Mouse (Mus musculus) naive thymus-derived CD4-positive, alpha-beta T cell, adult 2 months (primary cell): ENCODE data around the gene Trpm8.

Experiments used
- DNase-seq: peaks from one replicate; pipeline ENCODE4 v3.0.0-alpha.2; 2011; ENCODE audit warnings: low read depth

Trpm8 gene

GRCm38 (mm10) chr1:88284946-88285320, 7.5 kb downstream of the Trpm8 start:
- peak; percentile 55 for DNase-seq

GRCm38 (mm10) chr1:88285652-88286051, 8.2 kb downstream of the Trpm8 start:
- DNase-seq = no peak

- no peak for DNase-seq
These were observed 8.8 kb downstream of the Trpm8 start for GRCm38 (mm10) chr1:88286136-88286845.

GRCm38 (mm10) chr1:88286887-88287696, 9.6 kb downstream of the Trpm8 start:
- DNase-seq = no peak

GRCm38 (mm10) chr1:88287697-88287980, 10.2 kb downstream of the Trpm8 start:
- DNase-seq = peak; percentile 80

- no peak for DNase-seq
These were observed 10.8 kb downstream of the Trpm8 start for GRCm38 (mm10) chr1:88288056-88288788.

GRCm38 (mm10) chr1:88288789-88289127, 11.3 kb downstream of the Trpm8 start:
- no peak for DNase-seq

- DNase-seq = no peak
These were observed 11.7 kb downstream of the Trpm8 start for GRCm38 (mm10) chr1:88289152-88289551.

GRCm38 (mm10) chr1:88289917-88290316, 12.5 kb downstream of the Trpm8 start:
- peak; percentile 76 for DNase-seq

- no peak for DNase-seq
These were observed 13.1 kb downstream of the Trpm8 start for GRCm38 (mm10) chr1:88290511-88290910.

GRCm38 (mm10) chr1:88291409-88292005, 14.0 kb downstream of the Trpm8 start:
- DNase-seq = peak; percentile 7

GRCm38 (mm10) chr1:88292057-88292456, 14.6 kb downstream of the Trpm8 start:
- peak; percentile 3 for DNase-seq

GRCm38 (mm10) chr1:88294650-88295049, 17.2 kb downstream of the Trpm8 start:
- peak; percentile 6 for DNase-seq

- peak; percentile 4 for DNase-seq
These were observed 18.9 kb downstream of the Trpm8 start for GRCm38 (mm10) chr1:88296171-88296920.

- peak; percentile 6 for DNase-seq
These were observed 20.2 kb downstream of the Trpm8 start for GRCm38 (mm10) chr1:88297480-88298258.

- DNase-seq = peak; percentile 11
These were observed 21.4 kb downstream of the Trpm8 start for GRCm38 (mm10) chr1:88298686-88299528.

GRCm38 (mm10) chr1:88299529-88299945, 22.1 kb downstream of the Trpm8 start:
- peak; percentile 3 for DNase-seq

GRCm38 (mm10) chr1:88300301-88301050, 23.0 kb downstream of the Trpm8 start:
- peak; percentile 6 for DNase-seq
